Mouse (Mus musculus) MEL (cell line): ENCODE measurements around the gene Pdgfa.

Experiments
- CTCF ChIP-seq, 3 experiments: IDR thresholded peaks in 2 of 3; conservative IDR thresholded peaks in 1 of 3; 2 replicates each; pipeline ENCODE4 v1.5.1; 2011 to 2012; ENCODE audit warnings: low read length in 3 of 3, low read depth in 2 of 3, mild to moderate bottlenecking in 2 of 3, improper control_type of control experiment in 1 of 3, inconsistent platforms in 1 of 3, mixed read lengths in 1 of 3, moderate library complexity in 1 of 3; ENCODE audit not compliant: control insufficient read depth in 1 of 3, insufficient read depth in 1 of 3, poor library complexity in 1 of 3, severe bottlenecking in 1 of 3
- EP300 ChIP-seq, 2 experiments: IDR thresholded peaks; 2 replicates each; pipeline ENCODE4 v1.6.1; 2011; ENCODE audit warnings: improper control_type of control experiment in 2 of 2, low read length in 2 of 2, low read depth in 1 of 2, mild to moderate bottlenecking in 1 of 2
- HCFC1 ChIP-seq: IDR thresholded peaks from 2 replicates; pipeline ENCODE4 v1.6.1; 2012; ENCODE audit warnings: low read depth, mild to moderate bottlenecking, inconsistent platforms, low read length, improper control_type of control experiment, moderate library complexity
- MYC ChIP-seq: IDR thresholded peaks from 2 replicates; pipeline ENCODE4 v1.6.1; 2011; ENCODE audit warnings: low read depth, mild to moderate bottlenecking, low read length, improper control_type of control experiment, moderate library complexity
- POLR2A ChIP-seq, 2 experiments: IDR thresholded peaks; 2 replicates each; pipeline ENCODE4 v1.6.1; 2011 to 2012; ENCODE audit warnings: low read length in 2 of 2, mild to moderate bottlenecking in 2 of 2, control low read depth in 1 of 2, improper control_type of control experiment in 1 of 2, low read depth in 1 of 2, moderate library complexity in 1 of 2; ENCODE audit not compliant: control insufficient read depth in 1 of 2, insufficient read depth in 1 of 2, poor library complexity in 1 of 2
- POLR2AphosphoS5 ChIP-seq: IDR thresholded peaks from 2 replicates; pipeline ENCODE4 v1.6.1; 2012; ENCODE audit warnings: low read depth, borderline replicate concordance, mild to moderate bottlenecking, inconsistent platforms, low read length, moderate library complexity, mixed read lengths
- USF1 ChIP-seq: IDR thresholded peaks from 2 replicates; pipeline ENCODE4 v1.6.1; 2014; ENCODE audit warnings: low read depth, mild to moderate bottlenecking, inconsistent platforms, low read length, improper control_type of control experiment, moderate library complexity

DNA sequence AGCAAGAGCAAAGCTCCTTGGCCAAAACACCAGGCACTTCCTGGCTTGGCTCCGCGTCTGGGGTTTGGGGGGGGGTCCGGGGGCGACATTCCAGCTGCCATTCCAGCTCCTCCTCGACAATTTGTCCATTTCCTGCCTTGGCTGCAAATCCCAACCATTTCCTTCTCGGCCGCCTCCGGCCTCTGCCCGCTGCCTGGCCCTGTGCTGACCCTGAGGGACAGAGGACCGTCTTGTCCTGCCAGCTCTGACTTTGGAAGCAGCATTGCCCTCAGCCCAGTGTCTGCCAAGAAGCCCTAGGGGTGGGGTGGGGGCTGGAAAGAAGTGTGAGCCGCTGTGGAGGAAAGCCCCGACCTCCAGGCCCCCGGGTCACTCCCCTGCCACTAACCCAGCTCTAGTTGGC lies 44.2 kb downstream of the Pdgfa start:
- no peak for TF ChIP-seq MYC
- TF ChIP-seq CTCF (IDR thresholded peaks at IDR 0.05 in 2 of 3, conservative IDR thresholded peaks at IDR 0.05 in 1 of 3; ENCODE audit: control insufficient read depth in 1 of 3, insufficient read depth in 1 of 3, low read depth in 2 of 3, low read length in 3 of 3, poor library complexity in 1 of 3, severe bottlenecking in 1 of 3) = no peak
- TF ChIP-seq POLR2AphosphoS5 = no peak
- no peak for TF ChIP-seq USF1
- no peak for TF ChIP-seq HCFC1
- TF ChIP-seq POLR2A (IDR thresholded peaks at IDR 0.05; ENCODE audit: control insufficient read depth in 1 of 2, insufficient read depth in 1 of 2, low read depth in 1 of 2, low read length in 2 of 2, poor library complexity in 1 of 2) = no peak
- no peak for TF ChIP-seq EP300 (IDR thresholded peaks at IDR 0.05; ENCODE audit: low read depth in 1 of 2, low read length in 2 of 2)
